Mouse (Mus musculus): Measurements from ENCODE around the gene Xrra1.
"Not testable (repeated sequence)": the region's sequence is repeated elsewhere in the genome, so short reads cannot be mapped to it uniquely, and the experiment has no call there.

Xrra1 gene

GRCm38 (mm10) chr7:99858813-99859585 lies at the start of gene Xrra1:
TSS of gene Xrra1 (plus strand) at chr7:99859116.
- DNase-seq, result peak; percentile 94

- no peak for DNase-seq
These were observed 48.1 kb upstream of the Xrra1 start for GRCm38 (mm10) chr7:99810814-99811213.

GRCm38 (mm10) chr7:99811661-99812060 lies 47.3 kb upstream of the Xrra1 start:
- DNase-seq, result no peak

- DNase-seq, result peak; percentile 13
These were observed 45.5 kb upstream of the Xrra1 start for GRCm38 (mm10) chr7:99813394-99813793.

- not testable (repeated sequence) for DNase-seq
These were observed 40.7 kb upstream of the Xrra1 start for GRCm38 (mm10) chr7:99818181-99818725.

GRCm38 (mm10) chr7:99821953-99822352 lies 37.0 kb upstream of the Xrra1 start:
- DNase-seq, result no peak

GRCm38 (mm10) chr7:99822426-99822825 lies 36.5 kb upstream of the Xrra1 start:
- DNase-seq, result no peak

GRCm38 (mm10) chr7:99823045-99823663 lies 35.8 kb upstream of the Xrra1 start:
- DNase-seq, result no peak

- DNase-seq, result no peak
These were observed 34.0 kb upstream of the Xrra1 start for GRCm38 (mm10) chr7:99824649-99825483.

GRCm38 (mm10) chr7:99825511-99825910 lies 33.4 kb upstream of the Xrra1 start:
- no peak for DNase-seq

GRCm38 (mm10) chr7:99826096-99826495 lies 32.8 kb upstream of the Xrra1 start:
- no peak for DNase-seq

GRCm38 (mm10) chr7:99828083-99828570 lies 30.8 kb upstream of the Xrra1 start, which contains the start of gene Neu3:
TSS of gene Neu3 (minus strand) at chr7:99828417.
- peak; percentile 93 for DNase-seq

GRCm38 (mm10) chr7:99833115-99833845 lies 25.6 kb upstream of the Xrra1 start:
- no peak for DNase-seq

- DNase-seq, result no peak
These were observed 25.1 kb upstream of the Xrra1 start for GRCm38 (mm10) chr7:99833846-99834222.

GRCm38 (mm10) chr7:99834314-99834853 lies 24.5 kb upstream of the Xrra1 start:
- DNase-seq, result no peak

GRCm38 (mm10) chr7:99836781-99837180 lies 22.1 kb upstream of the Xrra1 start:
- DNase-seq, result no peak

- DNase-seq, result no peak
These were observed 21.4 kb upstream of the Xrra1 start for GRCm38 (mm10) chr7:99837358-99838071.

- no peak for DNase-seq
These were observed 20.7 kb upstream of the Xrra1 start for GRCm38 (mm10) chr7:99838241-99838640.

GRCm38 (mm10) chr7:99845533-99846236 lies 13.2 kb upstream of the Xrra1 start:
- no peak for DNase-seq

GRCm38 (mm10) chr7:99850534-99850933 lies 8.4 kb upstream of the Xrra1 start:
- DNase-seq, result no peak

- DNase-seq, result no peak
These were observed 7.8 kb upstream of the Xrra1 start for GRCm38 (mm10) chr7:99851121-99851520.
